Mouse (Mus musculus): ENCODE measurements around the gene Kng1. TPM values are rescaled to one million over a fixed set of nuclear protein-coding genes. Genes with fewer than 3 reads are reported as not detected.

Kng1 gene
- polyA plus RNA-seq, 1 experiment from 2014 or later, result 6.6 TPM

- H3K27me3 ChIP-seq (replicated peaks), result no peaks in the 10 kb centered on the region
- H3K4me3 ChIP-seq (replicated peaks), result peak within 1 kb of the TSS; percentile 86
- peak within 1 kb of the TSS; percentile 94 for H3K9ac ChIP-seq
- peak within 1 kb of the TSS; percentile 71 for H3K4me2 ChIP-seq (replicated peaks)
- ATAC-seq, result peak; percentile 96
- H3K9me3 ChIP-seq, result no peaks in the 10 kb centered on the region
- WGBS, result under 1% methylated on average over 51 of the region's 51 CpGs
- H3K27ac ChIP-seq, result peak within 1 kb of the TSS; percentile 99
- H3K4me1 ChIP-seq (replicated peaks), result peaks cover 4% of the 10 kb centered on the region; the same call in 1 of the 2 replicates
- peaks cover 6% of the 10 kb centered on the region; the same call in 1 of the 2 replicates for H3K36me3 ChIP-seq
Observed at GRCm38 (mm10) chr16:23127673-23128375, 70.2 kb downstream of the Kng1 start, which contains the start of gene Rfc4. Gene Rfc4 (minus strand): TSS chr16:23127737.

- WGBS, result 87% methylated on average over 3 of the region's 3 CpGs
- no peaks in the 10 kb centered on the region for H3K36me3 ChIP-seq
Observed at GRCm38 (mm10) chr16:23130303-23130702, 72.6 kb downstream of the Kng1 start.

More at GRCm38 (mm10) chr16:23130303-23130702, 72.6 kb downstream of the Kng1 start:
- H3K27me3 ChIP-seq (replicated peaks), result no peaks in the 10 kb centered on the region
- no peak overlapping the region for H3K9ac ChIP-seq
- peaks cover 4% of the 10 kb centered on the region; the same call in 1 of the 2 replicates for H3K4me1 ChIP-seq (replicated peaks)
- no peak overlapping the region for H3K4me3 ChIP-seq (replicated peaks)
- no peak for ATAC-seq
- no peak overlapping the region for H3K4me2 ChIP-seq (replicated peaks)
- no peak overlapping the region for H3K27ac ChIP-seq
- no peaks in the 10 kb centered on the region for H3K9me3 ChIP-seq

Other genes starting within 250 kb of the Kng1 start
- gene Crygs, start 246.3 kb upstream of the Kng1 start, polyA plus RNA-seq (2015; fragmentation: Nextera tagmentation; extraction: Ambion mirVana), result not detected in 2 replicates
- gene Tbccd1, start 200.2 kb upstream of the Kng1 start, polyA plus RNA-seq (2015; fragmentation: Nextera tagmentation; extraction: Ambion mirVana), result 26.2 and 30.7 TPM in 2 replicates
- 120 and 125 TPM in 2 replicates for gene Dnajb11, start 200.0 kb upstream of the Kng1 start, polyA plus RNA-seq (2015; fragmentation: Nextera tagmentation; extraction: Ambion mirVana)
- gene Ahsg, start 166.6 kb upstream of the Kng1 start, polyA plus RNA-seq (2015; fragmentation: Nextera tagmentation; extraction: Ambion mirVana), result 19.7 and 39.1 TPM in 2 replicates
- 0.13 TPM in 1 of 2 replicates, not detected in the other for gene Fetub, start 139.5 kb upstream of the Kng1 start, polyA plus RNA-seq (2015; fragmentation: Nextera tagmentation; extraction: Ambion mirVana)
- not detected in 2 replicates for gene Hrg, start 106.8 kb upstream of the Kng1 start, polyA plus RNA-seq (2015; fragmentation: Nextera tagmentation; extraction: Ambion mirVana)
- gene Kng2, start 28.4 kb upstream of the Kng1 start, polyA plus RNA-seq (2015; fragmentation: Nextera tagmentation; extraction: Ambion mirVana), result 0.69 and 1.1 TPM in 2 replicates
- 204 and 222 TPM in 2 replicates for gene Eif4a2, start 49.6 kb downstream of the Kng1 start, polyA plus RNA-seq (2015; fragmentation: Nextera tagmentation; extraction: Ambion mirVana)
- gene Rfc4, start 69.9 kb downstream of the Kng1 start, polyA plus RNA-seq (2015; fragmentation: Nextera tagmentation; extraction: Ambion mirVana), result 118 and 130 TPM in 2 replicates
- not detected in 2 replicates for gene Adipoq, start 88.7 kb downstream of the Kng1 start, polyA plus RNA-seq (2015; fragmentation: Nextera tagmentation; extraction: Ambion mirVana)
- gene St6gal1, start 166.9 kb downstream of the Kng1 start, polyA plus RNA-seq (2015; fragmentation: Nextera tagmentation; extraction: Ambion mirVana), result 15.7 and 17.5 TPM in 2 replicates